Mouse (Mus musculus): ENCODE measurements around the gene Fam184a. TPM values are rescaled to one million over a fixed set of nuclear protein-coding genes. Genes with fewer than 3 reads are reported as not detected.

Fam184a gene
- polyA plus RNA-seq, 1 experiment from 2014 or later: 12.0 TPM

Other genes starting within 250 kb of the Fam184a start
- gene Asf1a, start 154.4 kb downstream of the Fam184a start, polyA plus RNA-seq (2015; fragmentation: Nextera tagmentation; extraction: Ambion mirVana): 62.4 and 63.1 TPM in 2 replicates
- gene Mcm9, start 120.7 kb downstream of the Fam184a start, polyA plus RNA-seq (2015; fragmentation: Nextera tagmentation; extraction: Ambion mirVana): 6.4 and 6.6 TPM in 2 replicates